In genomic region chr4:16254544-16254943, GRCm38 (mm10) we compare ENCODE assay signal across 9 mouse cellular contexts.
DNase-seq lines count a peak whose midpoint lies in the region; ATAC-seq and TF ChIP-seq lines count a peak whose summit lies in the region.
"Had no signal": no experiment of that assay in that cellular context is flagged by ENCODE, and none has a peak within 500 bp of the region (broad histone marks: within the 10 kb centered on the region; RNA-seq: fewer than 3 reads in every experiment).

No protein-coding gene starts in this region.

- no peak overlapping the region for H3K4me3 ChIP-seq in gastrocnemius, adult 2 months
- H3K4me3 ChIP-seq in lung, postnatal 0 days (ENCODE audit: low read depth, low read length): no peak overlapping the region
- no peak overlapping the region for H3K4me3 ChIP-seq in thymus, adult 2 months (ENCODE audit: control insufficient read depth, insufficient read depth, low read length)
- H3K4me3 ChIP-seq: limb, embryonic 15.5 days had no signal

- H3K4me2 ChIP-seq in lung, postnatal 0 days (replicated peaks; ENCODE audit: low read depth, low read length): no peak overlapping the region
- H3K4me2 ChIP-seq: limb, embryonic 15.5 days had no signal

- no peaks in the 10 kb centered on the region for H3K9me3 ChIP-seq in lung, postnatal 0 days (ENCODE audit: low read length)
- H3K9me3 ChIP-seq: limb, embryonic 15.5 days had no signal

- TF ChIP-seq POLR2A in thymus, adult 2 months (IDR thresholded peaks at IDR 0.05; ENCODE audit: control insufficient read depth, extremely low read depth, insufficient read depth, low read length, poor library complexity): no peak

- intact Hi-C loops in gastrocnemius, adult 2 months (cut with DNase I): no loop called here

- H3K4me1 ChIP-seq in lung, postnatal 0 days (ENCODE audit: insufficient read depth, low read depth, low read length): no peaks in the 10 kb centered on the region
- no peaks in the 10 kb centered on the region for H3K4me1 ChIP-seq in thymus, adult 2 months (replicated peaks; ENCODE audit: control insufficient read depth, insufficient read depth, low read length)
- H3K4me1 ChIP-seq: limb, embryonic 15.5 days had no signal

- H3K36me3 ChIP-seq in lung, postnatal 0 days (ENCODE audit: insufficient read depth, low read length): no peaks in the 10 kb centered on the region
- H3K36me3 ChIP-seq in thymus, adult 2 months (ENCODE audit: control insufficient read depth, insufficient read depth, low read length): no peaks in the 10 kb centered on the region
- H3K36me3 ChIP-seq: limb, embryonic 15.5 days had no signal

- no peak for TF ChIP-seq EP300 in lung, postnatal 0 days (IDR thresholded peaks at IDR 0.05)

- H3K27me3 ChIP-seq in lung, postnatal 0 days (replicated peaks; ENCODE audit: insufficient read depth, low read length): no peaks in the 10 kb centered on the region
- no peaks in the 10 kb centered on the region for H3K27me3 ChIP-seq in thymus, adult 2 months (ENCODE audit: control insufficient read depth, insufficient read depth, low read length)
- H3K27me3 ChIP-seq: limb, embryonic 15.5 days had no signal

- ATAC-seq in lung, postnatal 0 days: no peak

- no peak overlapping the region for H3K9ac ChIP-seq in lung, postnatal 0 days (replicated peaks; ENCODE audit: low read depth)
- H3K9ac ChIP-seq: limb, embryonic 15.5 days had no signal

- H3K27ac ChIP-seq in gastrocnemius, adult 2 months: no peak overlapping the region
- no peak overlapping the region for H3K27ac ChIP-seq in lung, postnatal 0 days (ENCODE audit: low read length)
- H3K27ac ChIP-seq in thymus, adult 2 months (ENCODE audit: control insufficient read depth, insufficient read depth, low read length): no peak overlapping the region
- H3K27ac ChIP-seq: limb, embryonic 15.5 days had no signal

- 3% methylated on average over 4 of the region's 4 CpGs for WGBS in lung, postnatal 0 days
- 2% methylated on average over 4 of the region's 4 CpGs for WGBS in thymus, adult 2 months

- TF ChIP-seq CTCF in gastrocnemius, adult 2 months (IDR thresholded peaks at IDR 0.05): peak; percentile 65
- TF ChIP-seq CTCF in lung, postnatal 0 days (IDR thresholded peaks at IDR 0.05): peak; percentile 61
- no peak for TF ChIP-seq CTCF in thymus, adult 2 months (IDR thresholded peaks at IDR 0.05; ENCODE audit: borderline replicate concordance, control insufficient read depth, extremely low read depth, insufficient read depth, low read length, poor library complexity)

- DNase-seq in gastrocnemius, adult 2 months: no peak
- no peak for DNase-seq in gastrocnemius, adult 18-20 months (ENCODE audit: low spot score)
- DNase-seq in lung, postnatal 0 days (ENCODE audit: low spot score): peak; percentile 28
- no peak for DNase-seq in lung, postnatal 4 days
- peak; percentile 70 for DNase-seq in adipocyte (ENCODE audit: low spot score)
- DNase-seq in kidney, postnatal 14 days: peak; percentile 10
- no peak for DNase-seq in thymus, adult 2 months
- DNase-seq in T-cell, adult 2 months (ENCODE audit: low spot score): no peak

Comparison
In these comparisons a context has a peak if more than half of its experiments do, and no peak if none do; other contexts are left out.
1. DNase-seq: peak in lung, postnatal 0 days (single experiment), adipocyte (single experiment) and kidney, postnatal 14 days (single experiment); none in gastrocnemius, adult 2 months (single experiment), gastrocnemius, adult 18-20 months (single experiment), lung, postnatal 4 days (0 of 2), thymus, adult 2 months (single experiment) and T-cell, adult 2 months (single experiment).